Mouse (Mus musculus) forebrain, embryonic 16.5 days (tissue): ENCODE results near the gene Acot13. TPM values are rescaled to one million over a fixed set of nuclear protein-coding genes. Genes with fewer than 3 reads are reported as not detected.
"Not testable (repeated sequence)": the region's sequence is repeated elsewhere in the genome, so short reads cannot be mapped to it uniquely, and the experiment has no call there.

ENCODE experiments used
- ATAC-seq: fragments of 200-750 bp; cut with Nextera tagmentation; 2 replicates; pipeline ENCODE4 v1.8.0; 2017; ENCODE audit warnings: mild to moderate bottlenecking, moderate library complexity
- H3K27ac ChIP-seq: fragments of 300-500 bp; sonication (generic); 2 replicates; pipeline ENCODE4 v1.5.1; 2014; ENCODE audit warnings: low read length, control low read depth
- H3K27me3 ChIP-seq: fragments of 300-500 bp; sonication (generic); replicated peaks from 2 replicates; pipeline ENCODE4 v1.6.1; 2014; ENCODE audit warnings: low read length; ENCODE audit not compliant: control insufficient read depth, insufficient read depth
- H3K36me3 ChIP-seq: fragments of 300-500 bp; sonication (generic); 2 replicates; pipeline ENCODE4 v1.6.1; 2014; ENCODE audit not compliant: control insufficient read depth, insufficient read depth
- H3K4me1 ChIP-seq: fragments of 300-500 bp; sonication (generic); replicated peaks from 2 replicates; pipeline ENCODE4 v1.6.1; 2014; ENCODE audit warnings: low read length; ENCODE audit not compliant: control insufficient read depth, insufficient read depth
- H3K4me2 ChIP-seq: fragments of 300-500 bp; sonication (generic); 2 replicates; pipeline ENCODE4 v1.6.1; 2014; ENCODE audit warnings: mild to moderate bottlenecking, low read length, control low read depth
- H3K4me3 ChIP-seq: fragments of 300-500 bp; sonication (generic); replicated peaks from 2 replicates; pipeline ENCODE4 v1.5.1; 2014; ENCODE audit warnings: mild to moderate bottlenecking, low read length, control low read depth
- H3K9ac ChIP-seq: fragments of 300-500 bp; sonication (generic); replicated peaks from 2 replicates; pipeline ENCODE4 v1.6.1; 2014; ENCODE audit warnings: low read depth, low read length, control low read depth
- H3K9me3 ChIP-seq: fragments of 300-500 bp; sonication (generic); 2 replicates; pipeline ENCODE4 v1.6.1; 2016; ENCODE audit warnings: low read length; ENCODE audit not compliant: control insufficient read depth
- WGBS: fragments of 180-500 bp; shearing (Covaris S2); extraction: QIAGEN DNeasy Blood & Tissue Kit; methylation state at CpG from one replicate; pipeline ENCODE4 v1.1.7; 2014; 5-methylcytosine and 5-hydroxymethylcytosine counted together
- polyA plus RNA-seq: library from polyadenylated mRNA; unstranded; fragments of >200 nt; fragmentation: Nextera tagmentation; extraction: Ambion mirVana; gene quantifications from 2 replicates; pipeline ENCODE4 v1.2.1, GENCODE M21; 2015

Acot13 gene
- polyA plus RNA-seq, 1 experiment from 2014 or later: 55.8 TPM

GRCm38 (mm10) chr13:24771482-24771881 lies 59.9 kb downstream of the Acot13 start:
- H3K27ac ChIP-seq, H3K4me2 ChIP-seq, ATAC-seq, H3K4me3 ChIP-seq, H3K27me3 ChIP-seq, H3K36me3 ChIP-seq, H3K9me3 ChIP-seq, H3K4me1 ChIP-seq, H3K9ac ChIP-seq: not testable (repeated sequence)
- 90% methylated on average over 10 of the region's 10 CpGs for WGBS

Other genes with a start within 250 kb of the Acot13 start
- gene Ripor2, start 249.4 kb downstream of the Acot13 start, polyA plus RNA-seq: 23.4 and 33.8 TPM in 2 replicates
- gene Armh2, start 90.3 kb downstream of the Acot13 start, polyA plus RNA-seq: 0.25 TPM in 1 of 2 replicates, not detected in the other
- 34.3 and 35.1 TPM in 2 replicates for gene Gmnn, start 69.6 kb downstream of the Acot13 start, polyA plus RNA-seq
- gene BC005537, start 29.9 kb downstream of the Acot13 start, polyA plus RNA-seq: 26.8 and 30.9 TPM in 2 replicates
- gene Tdp2, start 139 bp upstream of the Acot13 start, polyA plus RNA-seq: 39.2 and 45.5 TPM in 2 replicates
- 3.6 and 5.7 TPM in 2 replicates for gene D130043K22Rik, start 13.6 kb upstream of the Acot13 start, polyA plus RNA-seq
- gene Aldh5a1, start 106.1 kb upstream of the Acot13 start, polyA plus RNA-seq: 8.2 and 9.0 TPM in 2 replicates
- 0.81 and 1.4 TPM in 2 replicates for gene Gpld1, start 111.6 kb upstream of the Acot13 start, polyA plus RNA-seq
- gene Mrs2, start 188.8 kb upstream of the Acot13 start, polyA plus RNA-seq: 16.5 and 17.3 TPM in 2 replicates
- 1.4 and 1.9 TPM in 2 replicates for gene Dcdc2a, start 224.5 kb upstream of the Acot13 start, polyA plus RNA-seq